ENCODE assay signal across 13 mouse cellular contexts in genomic region chr3:153675832-153676231, GRCm38 (mm10). TPM values are rescaled to one million over a fixed set of nuclear protein-coding genes. Genes with fewer than 3 reads are reported as not detected.
DNase-seq lines count a peak whose midpoint lies in the region; ATAC-seq and TF ChIP-seq lines count a peak whose summit lies in the region.
"Had no signal": no experiment of that assay in that cellular context is flagged by ENCODE, and none has a peak within 500 bp of the region (broad histone marks: within the 10 kb centered on the region; RNA-seq: fewer than 3 reads in every experiment).

No protein-coding gene starts in this region.

- H3K4me1 ChIP-seq in hindbrain, embryonic 11.5 days (replicated peaks; ENCODE audit: control insufficient read depth, insufficient read depth, low read length) = no peaks in the 10 kb centered on the region; the same call in 1 of the 2 replicates
- H3K4me1 ChIP-seq in hindbrain, postnatal 0 days (ENCODE audit: insufficient read depth, low read length) = 0 out of 2 replicates have a peak, but pooled peaks cover 3% of the 10 kb centered on the region
- peaks cover 5% of the 10 kb centered on the region for H3K4me1 ChIP-seq in ES-Bruce4 (ENCODE audit: control insufficient read depth, insufficient read depth, low read length)
- peaks cover 19% of the 10 kb centered on the region for H3K4me1 ChIP-seq in midbrain, embryonic 12.5 days

- no peak overlapping the region for H3K27ac ChIP-seq in hindbrain, embryonic 11.5 days (ENCODE audit: low read depth, low read length)
- H3K27ac ChIP-seq in hindbrain, postnatal 0 days = no peak overlapping the region
- H3K27ac ChIP-seq in ES-Bruce4 (ENCODE audit: insufficient read depth, low read length) = no peak overlapping the region
- H3K27ac ChIP-seq in midbrain, embryonic 12.5 days (replicated peaks) = no peak overlapping the region
- H3K27ac ChIP-seq: embryonic facial prominence, embryonic 12.5 days had no signal

- TF ChIP-seq CTCF in hindbrain, postnatal 0 days (IDR thresholded peaks at IDR 0.05; ENCODE audit: low read depth) = no peak
- no peak for TF ChIP-seq CTCF in ES-Bruce4 (IDR thresholded peaks at IDR 0.05; ENCODE audit: low read depth, low read length)
- TF ChIP-seq CTCF in brain, embryonic 14.5 days (IDR thresholded peaks at IDR 0.05; ENCODE audit: borderline replicate concordance, extremely low read depth, insufficient read depth, insufficient read length) = no peak

- TF ChIP-seq EP300 in ES-Bruce4 (IDR thresholded peaks at IDR 0.05; ENCODE audit: insufficient read depth, low read depth, low read length) = peak; percentile 99

- DNase-seq in hindbrain, embryonic 11.5 days (ENCODE audit: low spot score) = peak; percentile 33
- no peak for DNase-seq in hindbrain, postnatal 0 days (ENCODE audit: low spot score)
- DNase-seq in brain, embryonic 14.5 days (ENCODE audit: low read depth) = peak; percentile 61
- DNase-seq in layer of hippocampus, postnatal 25 days (ENCODE audit: extremely low spot score in 1 of 2, low spot score in 1 of 2) = no peak
- DNase-seq in frontal cortex, postnatal 14 days (ENCODE audit: low spot score in 2 of 2) = no peak
- no peak for DNase-seq in gastrocnemius, adult 18-20 months (ENCODE audit: low spot score)
- DNase-seq: cerebellum, adult 8-10 months; kidney, postnatal 10 days; right cerebral cortex, postnatal 14 days had no signal

- no peak overlapping the region for H3K4me2 ChIP-seq in hindbrain, embryonic 11.5 days (replicated peaks; ENCODE audit: low read depth, low read length)
- no peak overlapping the region for H3K4me2 ChIP-seq in hindbrain, postnatal 0 days (ENCODE audit: low read depth, low read length)
- peak overlapping the region; percentile 30 for H3K4me2 ChIP-seq in midbrain, embryonic 12.5 days (replicated peaks)
- H3K4me2 ChIP-seq: embryonic facial prominence, embryonic 12.5 days had no signal

- H3K9ac ChIP-seq in hindbrain, embryonic 11.5 days (ENCODE audit: low read depth, low read length) = no peak overlapping the region
- H3K9ac ChIP-seq in hindbrain, postnatal 0 days (replicated peaks; ENCODE audit: low read length) = no peak overlapping the region
- H3K9ac ChIP-seq in ES-Bruce4 (ENCODE audit: low read depth, poor library complexity, severe bottlenecking) = no peak overlapping the region
- no peak overlapping the region for H3K9ac ChIP-seq in midbrain, embryonic 12.5 days (replicated peaks)
- H3K9ac ChIP-seq: embryonic facial prominence, embryonic 12.5 days had no signal

- no peaks in the 10 kb centered on the region for H3K36me3 ChIP-seq in hindbrain, embryonic 11.5 days (ENCODE audit: control insufficient read depth, insufficient read depth, low read length)
- H3K36me3 ChIP-seq in hindbrain, postnatal 0 days (ENCODE audit: insufficient read depth, low read length) = no peaks in the 10 kb centered on the region
- H3K36me3 ChIP-seq in ES-Bruce4 (ENCODE audit: control insufficient read depth, insufficient read depth, low read length, poor library complexity, severe bottlenecking) = no peaks in the 10 kb centered on the region
- no peaks in the 10 kb centered on the region for H3K36me3 ChIP-seq in midbrain, embryonic 12.5 days
- H3K36me3 ChIP-seq: embryonic facial prominence, embryonic 12.5 days had no signal

- 9% methylated on average over 7 of the region's 7 CpGs for WGBS in hindbrain, embryonic 11.5 days
- WGBS in hindbrain, postnatal 0 days = 10% methylated on average over 7 of the region's 7 CpGs
- 4% methylated on average over 7 of the region's 7 CpGs for WGBS in midbrain, embryonic 12.5 days

- H3K4me3 ChIP-seq in hindbrain, embryonic 11.5 days (ENCODE audit: low read depth, low read length) = no peak overlapping the region
- H3K4me3 ChIP-seq in hindbrain, postnatal 0 days (ENCODE audit: low read length) = no peak overlapping the region
- no peak overlapping the region for H3K4me3 ChIP-seq in ES-Bruce4 (ENCODE audit: low read depth, low read length)
- H3K4me3 ChIP-seq in midbrain, embryonic 12.5 days = no peak overlapping the region
- H3K4me3 ChIP-seq: embryonic facial prominence, embryonic 12.5 days had no signal

- no peak for TF ChIP-seq POLR2A in ES-Bruce4 (IDR thresholded peaks at IDR 0.05; ENCODE audit: insufficient read depth, low read length)
- TF ChIP-seq POLR2A in brain, embryonic 14.5 days (IDR thresholded peaks at IDR 0.05; ENCODE audit: borderline replicate concordance, extremely low read depth, insufficient read depth, insufficient read length, poor library complexity, severe bottlenecking) = no peak

- ATAC-seq in hindbrain, embryonic 11.5 days (ENCODE audit: low FRiP score) = peak; percentile 78
- ATAC-seq in hindbrain, postnatal 0 days = no peak
- ATAC-seq in midbrain, embryonic 12.5 days (ENCODE audit: low FRiP score, low read depth) = peak; percentile 61

- H3K27me3 ChIP-seq in hindbrain, embryonic 11.5 days (ENCODE audit: control insufficient read depth, insufficient read depth, low read length) = no peaks in the 10 kb centered on the region
- H3K27me3 ChIP-seq in hindbrain, postnatal 0 days (ENCODE audit: insufficient read depth, low read length) = no peaks in the 10 kb centered on the region
- no peaks in the 10 kb centered on the region for H3K27me3 ChIP-seq in ES-Bruce4 (ENCODE audit: control insufficient read depth, insufficient read depth, low read length, poor library complexity, severe bottlenecking)
- H3K27me3 ChIP-seq in midbrain, embryonic 12.5 days = 0 out of 2 replicates have a peak, but pooled peaks cover 2% of the 10 kb centered on the region
- H3K27me3 ChIP-seq: embryonic facial prominence, embryonic 12.5 days had no signal

- H3K9me3 ChIP-seq in hindbrain, embryonic 11.5 days (ENCODE audit: control insufficient read depth, low read length) = no peaks in the 10 kb centered on the region
- H3K9me3 ChIP-seq in hindbrain, postnatal 0 days (ENCODE audit: low read length) = no peaks in the 10 kb centered on the region
- H3K9me3 ChIP-seq in ES-Bruce4 (replicated peaks; ENCODE audit: control insufficient read depth, insufficient read depth, low read length, poor library complexity, severe bottlenecking) = no peaks in the 10 kb centered on the region
- H3K9me3 ChIP-seq in midbrain, embryonic 12.5 days = no peaks in the 10 kb centered on the region
- H3K9me3 ChIP-seq: embryonic facial prominence, embryonic 12.5 days had no signal

RNA-seq across cellular contexts. Expression of gene St6galnac3, which starts 49.1 kb away (rescaled TPM):
- 34.8 and 38.9 TPM in 2 replicates for polyA plus RNA-seq in hindbrain, embryonic 11.5 days (2014; fragmentation: Nextera tagmentation; extraction: Ambion mirVana)
- 5.0 and 9.9 TPM in 2 replicates for total RNA-seq in hindbrain, postnatal 0 days (2014; rRNA removed)
- 7.3 and 9.0 TPM in 2 replicates for polyA plus RNA-seq in hindbrain, postnatal 0 days (2015; fragmentation: Nextera tagmentation; extraction: Ambion mirVana)
- 4.8 and 5.7 TPM in 2 replicates for polyA plus RNA-seq in ES-Bruce4 (2011; ENCODE audit: insufficient read depth, insufficient read length, low read depth, missing spikeins)
- 9.5 and 15.6 TPM in 2 replicates for polyA plus RNA-seq in brain, embryonic 14.5 days (2012; rRNA removed)
- 28.5 and 32.3 TPM in 2 replicates for polyA plus RNA-seq in midbrain, embryonic 12.5 days (2016; fragmentation: Nextera tagmentation; extraction: Ambion mirVana)
- 10 to 100 TPM; 25.6 to 29.0 TPM for total RNA-seq in layer of hippocampus, postnatal 25 days (2021)
- 1 to 10 TPM; 1.5 to 2.9 TPM for total RNA-seq in gastrocnemius, adult 18-20 months (2021)
- polyA plus RNA-seq: C2C12 had no signal

Comparison
In these comparisons a context has a peak if more than half of its experiments do, and no peak if none do; other contexts are left out.
1. DNase-seq: peak in hindbrain, embryonic 11.5 days (single experiment) and brain, embryonic 14.5 days (single experiment); none in hindbrain, postnatal 0 days (single experiment), layer of hippocampus, postnatal 25 days (0 of 2), frontal cortex, postnatal 14 days (0 of 2) and gastrocnemius, adult 18-20 months (single experiment).